Mouse (Mus musculus) cerebellum, postnatal 25 days (tissue): ENCODE measurements at regions not wholly inside any gene's neighbourhood (a gene's known extent, or its start where the extent isn't known, plus 50 kb on each side); places are given as distances from the start of the nearest gene placed in this dataset.
A peak's percentile ranks its signal among the peaks of the same experiment; 100 is the strongest.

ENCODE experiments used
- DNase-seq, 2 experiments: peaks; one replicate each; pipeline ENCODE4 v3.0.0; 2021; ENCODE audit warnings: mixed read lengths in 2 of 2

DNA sequence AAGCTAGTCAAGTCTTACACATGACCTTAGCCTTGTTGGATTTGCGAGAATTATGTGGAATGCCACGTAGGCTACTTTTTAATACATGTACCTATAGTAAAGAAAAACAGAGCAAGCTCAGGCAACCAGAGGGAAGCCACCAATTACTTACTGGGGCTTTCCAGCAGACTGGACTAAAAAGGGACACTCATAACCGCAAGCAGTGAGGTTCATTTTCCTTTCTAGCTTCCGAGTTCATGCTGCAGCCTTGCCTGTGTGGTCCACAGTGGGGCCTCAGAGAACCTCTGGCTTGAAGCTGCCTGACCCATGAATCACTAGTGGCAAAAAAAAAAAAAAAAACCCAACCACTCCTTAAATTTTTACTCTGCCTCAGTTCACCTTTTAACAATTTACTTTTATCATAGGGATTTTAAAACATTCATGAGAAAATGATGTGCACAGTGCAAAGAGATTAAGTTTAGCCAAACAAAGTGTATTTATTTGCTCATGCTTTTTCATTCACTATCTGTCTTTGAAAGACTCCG, 188.6 kb upstream of the 1700066M21Rik start:
- no peak for DNase-seq

DNA sequence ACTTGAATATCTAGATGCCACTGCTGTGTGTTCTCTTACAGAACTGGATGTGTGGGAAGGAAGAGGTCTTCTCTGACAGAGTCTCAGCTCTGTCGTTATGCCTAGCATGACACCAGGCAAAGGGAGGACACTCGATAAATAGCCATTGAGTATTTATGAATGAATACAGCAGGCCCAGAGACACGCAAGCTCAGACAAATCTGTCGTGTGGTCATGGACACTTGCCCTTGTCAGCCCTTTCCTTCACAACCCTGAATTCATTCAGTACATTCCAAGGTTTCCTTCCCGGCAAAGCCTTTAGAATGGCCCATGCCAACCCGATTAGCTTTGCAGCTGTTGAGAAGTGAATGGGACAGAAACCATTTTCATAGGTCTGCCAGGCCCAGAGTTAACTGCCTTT, 176.1 kb upstream of the 1700066M21Rik start:
- DNase-seq, result no peak

DNA sequence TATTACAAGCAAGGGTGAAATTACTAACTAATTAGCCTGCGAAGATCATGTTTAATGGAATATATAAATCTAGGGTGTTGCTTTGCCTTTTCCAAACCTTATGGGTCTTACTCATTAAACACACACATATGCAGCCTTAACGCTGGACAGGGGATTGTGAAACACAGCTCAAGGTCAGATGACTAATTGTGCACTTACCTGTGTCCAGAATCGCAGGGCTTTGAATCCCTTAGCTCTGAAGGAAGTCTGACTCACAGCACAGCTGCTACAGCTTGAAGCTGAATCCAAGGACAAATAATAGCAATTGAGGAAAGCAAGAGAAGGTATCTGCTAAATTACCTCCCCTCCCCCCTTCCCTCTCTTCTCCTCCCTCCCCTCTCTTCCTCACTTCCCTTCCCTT, 173.1 kb upstream of the 1700066M21Rik start:
- no peak for DNase-seq

DNA sequence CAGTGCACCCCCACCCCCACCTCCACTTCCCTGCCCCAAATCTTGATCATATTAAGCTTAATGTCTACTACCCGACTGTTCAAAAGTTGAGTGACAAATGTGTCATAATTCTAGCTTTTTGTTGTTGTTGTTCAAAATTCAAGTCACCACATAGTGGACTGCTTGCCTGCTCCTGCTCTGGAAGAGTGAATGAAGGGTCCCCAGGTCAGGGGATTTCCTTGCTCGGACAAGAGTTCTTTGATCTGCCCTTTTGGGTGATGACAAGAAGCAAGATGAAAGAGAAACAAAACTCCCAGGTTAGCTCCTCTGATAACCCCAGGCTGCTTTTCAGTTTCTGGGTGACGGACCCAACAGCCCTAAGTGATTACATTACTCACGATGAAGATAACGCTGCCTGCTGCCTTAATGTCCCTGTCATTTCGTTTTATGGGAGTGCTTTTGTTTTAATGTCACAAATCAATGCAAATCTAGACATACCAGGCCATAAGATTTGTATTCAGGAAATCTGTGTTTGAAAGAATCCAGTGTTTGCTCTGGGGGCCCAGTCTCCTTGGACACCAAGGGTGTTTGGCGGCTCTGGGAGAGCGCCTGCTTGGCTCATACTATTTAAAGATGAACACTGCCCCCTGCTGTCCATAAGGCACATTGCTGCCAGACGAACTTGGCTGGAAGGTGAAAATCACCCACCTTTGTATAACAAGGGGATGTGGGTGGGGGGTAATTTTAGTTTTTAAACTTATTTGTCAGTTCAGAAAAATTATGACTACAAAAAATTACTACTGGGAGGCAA, 172.0 kb upstream of the 1700066M21Rik start:
- DNase-seq, result peak; percentile 66 to 75

DNA sequence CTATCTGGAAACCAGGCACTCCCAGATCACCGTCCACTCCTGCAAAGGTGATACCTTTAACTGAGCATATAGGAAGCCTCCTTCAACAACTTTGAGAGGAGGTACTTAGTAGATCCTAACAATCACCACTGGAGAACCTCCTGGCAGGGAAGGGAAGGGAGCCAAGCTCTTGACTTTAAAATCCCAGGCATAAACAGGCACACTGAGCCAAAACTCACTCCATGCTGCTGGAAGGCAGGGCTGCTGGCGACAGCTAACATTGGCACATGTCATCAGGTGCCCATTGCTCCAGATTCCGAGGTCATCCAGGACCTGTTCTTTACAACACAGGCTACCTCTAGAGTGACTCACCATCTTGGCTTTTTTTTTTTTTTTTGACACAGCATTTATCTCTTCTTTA, 170.9 kb upstream of the 1700066M21Rik start:
- DNase-seq, result no peak

DNA sequence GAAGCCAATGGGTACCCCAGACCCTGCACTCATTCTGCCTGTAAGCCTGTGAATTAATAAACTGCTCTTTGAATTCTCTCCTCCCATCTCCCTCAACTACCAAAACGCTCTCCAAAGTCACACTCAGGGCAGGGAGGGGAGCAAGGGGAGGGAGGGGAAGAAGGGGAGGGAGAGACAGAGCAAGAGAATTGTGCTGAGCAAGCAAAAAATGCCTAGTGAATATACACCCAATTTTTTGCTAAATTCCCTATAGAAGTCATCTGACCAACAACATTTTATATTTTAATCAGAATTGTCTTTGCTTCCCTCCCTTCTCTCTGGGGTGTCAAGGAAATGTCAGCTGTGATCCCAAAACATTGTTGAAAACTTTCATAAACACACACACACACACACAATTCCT, 170.5 kb upstream of the 1700066M21Rik start:
- DNase-seq, result no peak

DNA sequence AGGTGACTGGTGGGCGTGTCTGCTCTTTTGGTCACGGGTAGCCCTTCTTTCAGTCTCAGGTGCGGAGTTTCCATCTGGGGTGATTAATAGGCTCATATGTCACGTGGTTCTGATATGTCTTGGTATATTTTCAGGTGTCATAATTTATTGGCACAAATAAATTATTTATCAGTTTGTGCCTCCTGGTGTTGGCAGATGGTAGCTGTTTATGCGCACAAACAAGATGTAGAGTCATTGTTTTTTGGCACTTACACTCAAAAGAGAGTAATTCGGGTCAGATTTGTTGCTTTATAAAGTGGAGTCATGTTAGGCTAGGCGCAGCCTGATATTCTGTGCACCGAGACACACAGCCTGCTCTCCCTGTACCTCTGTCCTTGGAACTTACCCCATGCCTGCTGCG, 169.0 kb upstream of the 1700066M21Rik start:
- DNase-seq, result no peak

DNA sequence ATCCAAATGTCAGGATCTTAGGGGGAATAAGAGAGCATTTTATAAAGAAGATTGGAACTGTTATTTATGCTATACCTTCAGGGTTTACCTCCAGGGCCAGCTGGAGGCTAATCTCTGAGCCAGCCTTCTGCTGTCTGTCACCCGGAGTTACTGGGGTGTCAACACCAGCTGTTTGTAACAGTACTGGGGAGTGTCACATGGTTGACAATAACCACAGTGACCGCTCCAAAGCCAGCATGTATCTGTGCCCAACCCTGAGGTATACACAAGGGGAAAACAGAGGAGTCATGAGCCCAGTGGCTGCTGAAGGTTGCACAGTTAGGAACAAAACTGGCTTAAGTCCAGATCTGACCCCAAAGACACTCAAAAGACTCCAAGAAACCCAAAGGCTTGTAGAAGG, 168.1 kb upstream of the 1700066M21Rik start:
- DNase-seq, result no peak

DNA sequence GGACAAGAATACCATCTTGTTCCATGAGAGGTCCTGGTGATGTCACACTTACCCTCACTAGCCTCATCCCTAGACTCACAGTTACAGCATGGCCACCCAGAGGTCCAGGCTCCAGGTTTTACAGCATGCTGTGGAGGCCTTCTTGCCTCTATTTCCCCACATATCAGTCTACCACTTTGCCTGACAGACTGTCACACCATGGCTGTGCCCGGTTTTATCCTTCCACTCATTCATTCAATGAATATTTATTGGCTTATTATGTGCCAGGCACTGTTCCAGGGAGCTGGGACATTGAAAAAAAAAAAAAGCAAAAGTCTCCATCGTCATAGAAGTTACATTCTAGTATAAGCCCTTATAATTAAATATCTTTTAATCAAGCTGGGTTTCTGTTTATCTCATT, 166.4 kb upstream of the 1700066M21Rik start:
- no peak for DNase-seq

DNA sequence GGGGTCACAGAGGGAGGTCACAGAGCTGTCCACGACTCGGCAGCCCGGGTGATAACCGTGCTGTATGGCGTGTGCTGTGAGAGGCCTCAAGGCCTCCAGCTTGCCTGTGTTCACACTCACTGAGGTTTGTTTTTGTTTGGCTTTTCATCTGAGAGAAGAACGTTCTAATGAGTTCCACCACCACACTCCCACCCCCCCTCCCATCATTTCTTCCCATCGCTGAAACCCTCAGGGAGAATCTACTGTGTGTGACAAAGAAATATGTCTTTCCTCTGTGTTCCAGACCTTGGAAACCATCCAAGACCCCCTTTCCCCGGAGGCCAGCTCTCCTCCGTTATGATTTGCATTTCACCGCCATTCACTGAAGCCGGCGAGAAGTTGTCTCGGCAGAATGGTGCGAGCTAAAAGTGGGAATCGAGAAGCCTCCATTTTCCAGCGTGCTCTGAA, 164.0 kb upstream of the 1700066M21Rik start:
- DNase-seq, result no peak

DNA sequence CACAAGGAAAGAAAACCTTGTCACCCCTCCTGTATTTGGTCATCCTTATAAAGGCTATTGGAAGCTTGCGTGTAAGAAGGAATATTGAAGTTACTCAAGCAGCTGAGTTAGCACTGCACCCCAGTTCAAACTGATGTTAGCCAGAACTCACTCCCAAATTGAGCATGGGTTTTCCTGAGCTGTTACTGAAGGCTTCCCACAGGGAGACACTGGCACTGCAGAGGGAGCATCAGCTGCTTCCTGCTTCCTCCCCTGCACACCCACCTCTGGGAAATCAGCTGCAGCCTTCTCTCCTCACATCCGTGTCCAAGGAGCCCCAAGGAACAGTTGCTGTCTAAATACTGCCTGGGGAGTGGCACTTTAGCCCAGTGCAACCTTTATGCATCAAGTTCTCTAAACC, 163.2 kb upstream of the 1700066M21Rik start:
- no peak for DNase-seq

DNA sequence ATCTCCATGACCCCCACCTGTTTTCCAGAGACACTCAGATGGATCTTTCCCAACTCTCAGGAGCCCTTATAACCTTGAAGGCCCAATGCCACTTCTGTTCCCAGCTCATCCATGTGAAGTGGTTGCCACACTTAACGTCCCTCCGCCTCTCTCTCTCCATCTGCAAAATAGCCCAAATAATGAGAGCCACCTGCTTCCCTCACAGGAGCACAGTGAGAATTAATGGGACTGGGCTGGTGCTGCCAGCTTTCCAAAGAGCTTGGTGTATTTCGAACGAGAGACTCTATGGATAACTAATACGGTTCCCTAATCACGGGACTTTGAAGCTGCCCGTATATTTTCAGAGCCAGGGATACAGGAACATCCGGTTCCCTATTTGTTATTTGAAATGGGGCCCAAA, 159.8 kb upstream of the 1700066M21Rik start:
- no peak for DNase-seq

DNA sequence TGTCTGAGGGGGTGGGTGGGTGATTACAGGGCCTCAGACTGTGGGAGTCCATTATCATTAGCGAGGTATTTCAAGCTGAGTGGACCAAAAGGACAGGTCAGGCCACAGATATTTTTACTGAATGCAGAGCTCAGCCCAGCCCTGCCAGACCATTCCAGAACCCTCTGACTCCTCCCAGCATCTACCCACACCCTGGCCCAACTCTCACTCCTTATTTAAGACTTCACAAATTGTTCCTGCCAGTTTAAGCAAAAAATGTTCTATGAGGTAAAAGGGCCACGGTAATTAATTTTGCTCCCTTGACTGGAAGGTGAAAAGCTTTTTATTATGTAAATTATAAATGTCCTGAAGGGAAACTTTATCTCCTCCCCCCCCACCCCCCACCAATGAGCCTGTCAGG, 159.3 kb upstream of the 1700066M21Rik start:
- DNase-seq, result no peak

DNA sequence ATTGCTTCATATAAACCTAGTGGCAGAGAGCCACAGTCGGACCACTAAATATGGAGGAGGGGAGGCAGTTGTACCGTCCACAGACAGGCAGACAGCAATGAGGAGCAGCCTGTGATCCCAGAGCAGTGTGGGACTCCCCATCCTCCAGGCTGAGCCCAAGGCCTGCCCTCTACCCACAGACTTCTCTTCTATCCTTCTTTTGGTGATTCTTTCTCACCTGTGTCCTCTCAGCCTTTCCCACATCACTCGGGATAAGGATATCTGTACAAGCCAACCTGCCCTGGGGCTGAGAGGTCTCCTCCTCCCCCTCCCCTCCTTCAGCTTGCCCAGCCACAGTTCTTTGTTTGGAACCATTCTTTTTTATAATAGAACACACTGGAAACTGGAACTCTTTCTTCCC, 158.8 kb upstream of the 1700066M21Rik start:
- no peak for DNase-seq

DNA sequence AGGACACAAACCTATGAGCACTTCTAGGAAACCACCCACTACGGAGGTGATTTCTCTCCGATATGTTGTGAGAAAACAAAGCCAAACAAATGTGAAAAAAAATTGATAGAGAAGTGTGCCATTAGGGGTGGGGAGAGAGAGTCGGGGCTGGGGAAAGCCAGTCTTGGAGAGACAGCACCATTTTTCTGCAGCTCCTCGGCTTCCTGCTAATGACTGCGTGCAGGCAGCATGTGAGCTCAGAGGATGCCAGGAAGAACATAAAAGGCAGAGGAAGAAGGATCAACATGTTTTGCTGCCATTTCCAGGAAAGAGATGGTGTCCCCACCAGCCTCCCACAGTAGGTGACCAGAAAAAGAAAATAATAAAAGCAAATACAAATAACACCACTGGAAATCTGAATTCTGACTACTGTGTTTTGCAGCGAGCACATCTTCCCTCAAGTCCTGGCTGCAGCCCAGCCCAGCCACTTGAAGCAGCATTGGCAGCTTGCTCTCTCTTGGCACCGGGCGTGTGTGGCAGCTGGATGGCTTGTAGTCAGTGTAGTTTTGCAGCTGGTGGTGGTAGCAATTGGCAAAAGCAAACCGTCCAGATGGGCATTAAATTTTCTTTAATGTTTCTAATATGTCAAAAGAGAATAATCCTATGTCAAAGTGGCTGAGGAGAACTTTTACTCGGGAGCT, 152.9 kb upstream of the 1700066M21Rik start:
- DNase-seq, result peak; percentile 24 to 53

DNA sequence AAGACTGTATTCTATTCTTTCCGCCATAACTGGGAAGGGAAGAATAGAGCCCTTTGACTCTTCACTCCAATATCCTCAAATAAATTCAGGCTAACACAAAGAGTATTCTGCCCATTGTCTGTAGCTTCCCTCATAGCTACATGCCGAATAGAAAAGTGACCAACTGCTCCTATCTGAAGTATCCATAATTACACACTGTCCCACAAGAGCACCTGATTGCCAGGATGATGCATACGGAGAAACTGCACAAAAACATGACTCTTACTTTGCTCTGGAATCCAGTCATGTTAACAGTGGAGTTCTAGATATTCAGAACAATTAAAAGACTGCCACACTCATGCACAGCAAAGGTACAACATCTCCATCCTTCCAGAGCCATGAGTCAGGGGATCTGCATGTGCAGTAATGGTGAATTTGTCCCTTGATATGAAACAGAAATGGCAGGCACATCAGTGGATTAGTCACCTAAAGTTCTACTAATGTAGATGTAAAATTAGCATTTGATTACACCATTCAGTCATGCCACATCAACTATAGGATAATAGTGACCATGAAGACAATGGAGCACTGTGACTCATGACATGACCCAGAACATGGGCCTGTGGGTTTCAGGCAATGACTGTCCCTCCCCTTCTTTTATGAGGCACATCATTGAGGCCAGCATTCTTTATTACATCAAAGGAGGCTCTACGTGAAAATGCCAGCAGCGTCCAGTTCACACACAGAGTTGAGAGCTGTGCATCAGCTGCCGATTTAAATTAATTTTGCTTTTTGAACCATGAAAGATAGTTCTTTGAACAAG, 133.6 kb upstream of the 1700066M21Rik start:
- DNase-seq, result no peak

DNA sequence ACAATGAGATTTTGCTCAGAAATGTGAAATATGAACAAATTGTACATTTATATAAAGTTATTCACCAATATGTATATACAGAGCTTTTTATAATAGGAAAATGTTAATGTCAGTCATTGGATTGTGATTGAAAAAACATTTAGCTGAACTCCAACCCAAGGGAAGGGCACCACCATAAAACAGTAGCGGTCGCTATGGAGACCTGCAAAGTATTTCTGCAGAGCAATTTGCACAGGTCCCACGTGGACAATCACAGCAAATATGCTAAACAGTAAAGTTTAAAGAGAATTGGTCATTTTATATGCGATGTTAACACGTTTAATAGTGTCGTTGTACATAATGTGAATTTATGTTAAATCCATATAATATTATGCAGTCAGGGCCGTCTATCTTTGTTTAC, 117.8 kb upstream of the 1700066M21Rik start:
- DNase-seq, result no peak

DNA sequence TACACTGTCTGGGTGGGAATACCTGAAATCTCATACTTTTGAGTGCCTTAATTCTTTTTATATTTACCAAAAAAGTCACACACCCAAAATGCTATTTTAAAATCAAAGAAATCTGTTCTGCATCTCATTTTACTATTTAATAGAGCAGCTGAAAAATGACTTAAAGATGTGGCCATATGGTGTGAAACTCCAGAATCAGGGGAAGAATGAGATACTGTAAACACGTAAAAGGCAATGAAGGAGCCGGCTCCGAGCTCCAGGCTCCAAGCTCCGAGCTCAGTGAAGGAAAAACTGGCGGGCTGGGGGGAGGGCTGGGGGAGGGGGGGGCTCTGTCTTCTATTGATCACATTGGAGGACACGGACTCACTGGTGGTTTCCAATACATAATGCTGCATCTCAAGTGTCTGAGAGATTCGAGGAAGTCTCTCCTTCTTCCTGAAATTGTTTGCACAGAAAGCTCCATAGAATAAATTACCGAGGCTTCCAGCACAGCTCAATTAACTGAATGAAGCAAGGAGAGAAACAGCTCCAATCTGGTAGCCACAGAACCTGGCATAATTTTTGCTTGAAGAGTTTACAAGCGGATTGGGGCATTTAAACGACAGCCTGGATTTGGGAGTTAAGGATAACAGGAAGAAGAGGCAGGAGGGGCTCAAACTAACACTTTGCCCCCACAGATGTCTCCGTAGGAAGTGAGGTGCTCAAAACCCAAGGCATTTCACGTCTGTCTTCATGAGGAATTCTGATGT, 112.2 kb upstream of the 1700066M21Rik start:
- DNase-seq, result no peak

DNA sequence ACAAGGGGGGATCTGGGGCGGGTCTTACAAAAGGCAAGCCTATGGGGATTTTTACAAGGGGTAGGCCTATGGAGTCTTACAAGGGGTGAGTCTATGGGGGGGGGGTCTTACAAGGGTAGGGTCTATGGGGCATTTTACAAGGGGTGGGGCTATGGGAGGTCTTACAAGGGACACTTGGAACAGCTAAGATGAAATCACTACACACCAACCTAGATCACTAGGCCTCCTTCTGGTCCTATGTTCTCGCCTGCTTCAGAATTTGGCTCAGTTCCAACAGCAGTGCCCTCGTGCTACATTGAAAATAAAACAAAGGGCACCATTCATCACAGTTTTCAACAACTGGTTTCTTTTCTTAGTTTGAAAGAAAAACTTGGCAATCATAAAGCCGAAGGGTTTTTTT, 110.7 kb upstream of the 1700066M21Rik start:
- peak in 1 of 2 experiments; percentile 33 for DNase-seq

DNA sequence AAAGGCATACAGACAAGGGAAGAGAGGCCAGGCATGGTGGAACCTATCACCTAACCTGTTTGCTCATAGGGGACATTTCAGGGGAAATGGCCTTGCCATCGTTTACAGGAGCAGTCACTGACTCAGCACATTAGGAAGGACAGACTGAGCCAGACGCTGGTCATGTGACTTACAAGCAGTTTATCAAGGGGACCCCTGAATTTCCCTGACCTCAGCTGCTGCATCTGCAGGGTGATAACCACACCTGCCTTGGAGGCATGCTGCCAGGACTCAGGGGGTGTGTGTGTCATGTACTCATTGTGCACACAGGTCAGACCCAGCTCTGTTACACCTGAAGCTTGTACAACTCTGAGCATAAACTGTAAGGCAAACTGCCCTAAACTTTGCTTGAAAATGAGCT, 109.6 kb upstream of the 1700066M21Rik start:
- DNase-seq, result peak in 1 of 2 experiments; percentile 8

DNA sequence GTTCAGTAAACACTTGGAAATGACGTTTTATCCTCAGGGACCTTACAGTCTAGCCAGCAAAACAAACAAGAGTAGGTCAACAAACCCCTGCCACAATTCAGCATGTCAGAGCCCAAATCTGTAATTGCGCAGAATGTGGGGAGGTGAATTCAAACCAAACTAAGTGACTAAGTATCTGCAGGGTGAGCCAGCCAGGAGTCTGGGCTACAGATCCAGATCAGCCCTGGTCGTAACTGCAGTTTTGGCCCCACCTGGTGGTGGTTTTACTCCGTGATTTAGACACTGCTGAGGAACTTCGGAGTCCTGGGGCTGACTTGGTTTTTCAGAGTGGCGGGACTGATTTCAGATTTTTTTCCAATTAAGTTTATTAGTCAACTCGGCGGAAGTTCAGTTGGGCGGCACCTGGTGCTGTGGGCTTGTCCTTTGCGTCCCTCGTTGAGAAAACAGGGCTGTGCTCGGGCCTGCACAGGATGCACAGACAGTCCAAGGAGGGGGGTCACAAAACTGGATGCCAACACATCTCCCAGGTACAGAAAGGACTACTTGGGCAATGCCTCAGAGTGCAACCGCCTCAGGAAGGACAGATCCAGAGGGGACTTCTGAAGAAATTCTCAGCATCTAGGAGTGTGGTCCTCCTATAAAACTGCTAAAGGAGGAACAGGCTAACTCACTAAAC, 107.6 kb upstream of the 1700066M21Rik start:
- peak; percentile 34 to 68 for DNase-seq

DNA sequence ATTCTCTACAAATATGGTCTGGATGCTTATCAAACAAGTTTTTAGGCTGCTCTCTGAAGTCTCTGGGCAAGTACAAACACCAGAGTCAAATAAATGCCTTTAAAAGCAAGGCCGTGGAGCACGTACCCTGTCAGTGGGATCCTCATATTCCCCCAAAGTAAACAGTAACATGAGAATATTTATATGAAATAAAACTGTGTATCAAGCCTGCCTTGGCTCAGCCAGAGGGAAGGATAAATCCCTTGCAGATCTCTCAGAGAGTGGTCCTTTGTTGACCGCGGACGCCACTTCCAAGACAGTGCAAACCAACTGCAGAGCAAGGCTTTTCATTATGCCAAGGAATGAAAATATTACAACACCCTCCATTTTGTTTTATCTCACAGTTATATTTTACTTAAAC, 104.8 kb upstream of the 1700066M21Rik start:
- no peak for DNase-seq
